Mouse (Mus musculus): Measurements from ENCODE around the gene Fam216a. TPM values are rescaled to one million over a fixed set of nuclear protein-coding genes. Genes with fewer than 3 reads are reported as not detected.
"Not testable (repeated sequence)": the region's sequence is repeated elsewhere in the genome, so short reads cannot be mapped to it uniquely, and the experiment has no call there.

Gene Fam216a
- 146 and 158 TPM in 2 replicates for polyA plus RNA-seq (2014; fragmentation: Nextera tagmentation; extraction: Ambion mirVana)

GRCm38 (mm10) chr5:122372192-122372769 is at the start of gene Fam216a:
Gene Fam216a, minus strand, starts transcription at chr5:122372364.
- Histone ChIP-seq H3K9me3 (ENCODE audit: control insufficient read depth, low read length) (no peaks in the 10 kb centered on the region), H3K36me3 (ENCODE audit: control insufficient read depth, insufficient read depth, low read length) (peaks cover 29% of the 10 kb centered on the region; the same call in 1 of the 2 replicates), H3K4me1 (ENCODE audit: control insufficient read depth, insufficient read depth, low read length) (peaks cover 15% of the 10 kb centered on the region), H3K27me3 (ENCODE audit: control insufficient read depth, insufficient read depth, low read length) (no peaks in the 10 kb centered on the region), H3K4me3 (ENCODE audit: low read depth, low read length) (peak within 1 kb of the TSS; percentile 75), H3K27ac (ENCODE audit: low read depth, low read length) (peak within 1 kb of the TSS; percentile 92), H3K4me2 (ENCODE audit: low read depth, low read length) (peak within 1 kb of the TSS; percentile 68), H3K9ac (replicated peaks; ENCODE audit: low read depth, low read length) (peak within 1 kb of the TSS; percentile 72)
- peak; percentile 94 for ATAC-seq (ENCODE audit: low read depth)
- under 1% methylated on average over 51 of the region's 53 CpGs for WGBS

DNA sequence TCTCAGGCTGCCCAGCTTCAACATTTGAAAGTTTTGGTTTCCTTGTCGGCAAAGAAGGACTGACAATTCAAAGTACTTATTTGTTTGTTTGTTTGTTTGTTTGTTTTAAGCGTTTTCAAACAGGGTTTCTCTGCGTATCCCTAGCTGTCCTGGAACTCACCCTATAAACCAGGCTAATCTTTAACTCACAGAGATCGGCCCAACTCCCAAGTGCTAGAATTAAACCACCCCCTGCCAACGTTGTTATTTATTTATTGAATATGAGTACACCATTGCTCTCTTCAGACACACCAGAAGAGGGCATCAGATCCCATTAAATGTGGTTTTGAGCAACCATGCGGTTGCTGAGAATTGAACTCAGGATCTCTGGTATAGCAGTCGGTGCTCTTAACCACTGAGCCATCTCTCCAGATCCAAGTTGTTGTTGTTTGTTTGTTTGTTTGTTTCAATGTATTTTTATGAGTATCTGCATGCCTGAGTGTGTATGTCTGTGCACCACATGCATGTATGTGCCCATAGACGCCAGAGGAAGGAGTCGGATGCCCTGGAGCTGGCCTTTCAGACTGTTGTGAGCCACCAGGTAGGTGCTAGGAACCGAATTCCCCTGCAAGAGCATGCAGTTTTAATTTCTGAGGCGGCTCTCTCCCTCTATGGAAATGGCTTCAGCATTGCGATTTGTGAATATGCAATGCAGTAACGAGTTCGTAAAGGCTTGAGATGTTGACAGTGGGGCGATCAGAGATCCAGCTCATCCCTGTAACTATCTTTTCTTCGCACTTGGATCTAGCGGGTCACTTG is 49.3 kb upstream of the Fam216a start, which contains the start of gene Anapc7:
Gene Anapc7 (plus strand): TSS at position 423 of the 798 bp plus-strand sequence.
- Histone ChIP-seq H3K27ac (ENCODE audit: low read depth, low read length) (peak within 1 kb of the TSS; percentile 94), H3K4me2 (ENCODE audit: low read depth, low read length) (peak within 1 kb of the TSS; percentile 93), H3K36me3 (ENCODE audit: control insufficient read depth, insufficient read depth, low read length) (no peaks in the 10 kb centered on the region), H3K9ac (replicated peaks; ENCODE audit: low read depth, low read length) (peak within 1 kb of the TSS; percentile 86), H3K9me3 (ENCODE audit: control insufficient read depth, low read length) (no peaks in the 10 kb centered on the region), H3K4me3 (ENCODE audit: low read depth, low read length) (peak within 1 kb of the TSS; percentile 92), H3K4me1 (ENCODE audit: control insufficient read depth, insufficient read depth, low read length) (no peaks in the 10 kb centered on the region), H3K27me3 (ENCODE audit: control insufficient read depth, insufficient read depth, low read length) (no peaks in the 10 kb centered on the region)
- 19% methylated on average over 17 of the region's 17 CpGs for WGBS
- ATAC-seq (ENCODE audit: low read depth), result no peak

GRCm38 (mm10) chr5:122420676-122421075 is 48.5 kb upstream of the Fam216a start:
- ATAC-seq (ENCODE audit: low read depth); H3K9ac ChIP-seq (replicated peaks; ENCODE audit: low read depth, low read length); H3K36me3 ChIP-seq (ENCODE audit: control insufficient read depth, insufficient read depth, low read length); H3K27me3 ChIP-seq (ENCODE audit: control insufficient read depth, insufficient read depth, low read length); H3K4me3 ChIP-seq (ENCODE audit: low read depth, low read length); H3K9me3 ChIP-seq (ENCODE audit: control insufficient read depth, low read length); H3K27ac ChIP-seq (ENCODE audit: low read depth, low read length); H3K4me1 ChIP-seq (ENCODE audit: control insufficient read depth, insufficient read depth, low read length); H3K4me2 ChIP-seq (ENCODE audit: low read depth, low read length): not testable (repeated sequence)
- WGBS, result 72% methylated on average over 4 of the region's 4 CpGs

- no peak for ATAC-seq (ENCODE audit: low read depth)
- no peak overlapping the region for H3K4me2 ChIP-seq (ENCODE audit: low read depth, low read length)
- H3K36me3 ChIP-seq (ENCODE audit: control insufficient read depth, insufficient read depth, low read length), result no peaks in the 10 kb centered on the region
- H3K4me3 ChIP-seq (ENCODE audit: low read depth, low read length), result no peak overlapping the region
- no peaks in the 10 kb centered on the region for H3K4me1 ChIP-seq (ENCODE audit: control insufficient read depth, insufficient read depth, low read length)
- no peak overlapping the region for H3K9ac ChIP-seq (replicated peaks; ENCODE audit: low read depth, low read length)
- 88% methylated on average over 12 of the region's 12 CpGs for WGBS
- no peak overlapping the region for H3K27ac ChIP-seq (ENCODE audit: low read depth, low read length)
- no peaks in the 10 kb centered on the region for H3K27me3 ChIP-seq (ENCODE audit: control insufficient read depth, insufficient read depth, low read length)
- no peaks in the 10 kb centered on the region for H3K9me3 ChIP-seq (ENCODE audit: control insufficient read depth, low read length)
Observed at GRCm38 (mm10) chr5:122415465-122415864, 43.3 kb upstream of the Fam216a start.

- Histone ChIP-seq H3K9me3 (ENCODE audit: control insufficient read depth, low read length) (no peaks in the 10 kb centered on the region), H3K36me3 (ENCODE audit: control insufficient read depth, insufficient read depth, low read length) (no peaks in the 10 kb centered on the region), H3K27me3 (ENCODE audit: control insufficient read depth, insufficient read depth, low read length) (no peaks in the 10 kb centered on the region), H3K4me1 (ENCODE audit: control insufficient read depth, insufficient read depth, low read length) (no peaks in the 10 kb centered on the region), H3K4me2 (ENCODE audit: low read depth, low read length) (no peak overlapping the region), H3K9ac (replicated peaks; ENCODE audit: low read depth, low read length) (no peak overlapping the region), H3K27ac (ENCODE audit: low read depth, low read length) (no peak overlapping the region), H3K4me3 (ENCODE audit: low read depth, low read length) (no peak overlapping the region)
- ATAC-seq (ENCODE audit: low read depth), result no peak
- WGBS, result 96% methylated on average over 5 of the region's 5 CpGs
Observed at GRCm38 (mm10) chr5:122414351-122414750, 42.2 kb upstream of the Fam216a start.

DNA sequence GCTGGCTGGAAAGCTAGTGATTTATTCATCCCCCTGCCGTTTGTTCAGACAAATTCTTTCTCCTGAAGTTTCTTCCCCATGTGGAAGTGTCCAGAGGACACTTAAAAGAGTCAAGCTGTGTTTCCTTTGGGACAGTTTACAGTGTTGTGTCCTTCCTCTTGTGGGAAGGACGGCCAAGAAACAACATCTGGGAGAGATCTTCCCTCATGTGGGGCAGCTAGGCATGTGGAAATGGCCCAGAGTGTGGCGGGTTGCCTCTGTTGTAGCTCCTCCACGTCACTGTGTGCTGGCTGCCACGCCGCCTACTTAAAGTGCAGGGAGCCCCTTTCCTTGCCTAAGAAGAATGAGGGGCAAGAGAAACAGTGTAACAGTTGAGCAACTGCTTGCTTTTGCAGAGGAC is 40.7 kb upstream of the Fam216a start:
- ATAC-seq (ENCODE audit: low read depth), result no peak
- H3K4me1 ChIP-seq (ENCODE audit: control insufficient read depth, insufficient read depth, low read length), result no peaks in the 10 kb centered on the region
- no peak overlapping the region for H3K4me3 ChIP-seq (ENCODE audit: low read depth, low read length)
- no peaks in the 10 kb centered on the region for H3K27me3 ChIP-seq (ENCODE audit: control insufficient read depth, insufficient read depth, low read length)
- no peaks in the 10 kb centered on the region for H3K36me3 ChIP-seq (ENCODE audit: control insufficient read depth, insufficient read depth, low read length)
- H3K27ac ChIP-seq (ENCODE audit: low read depth, low read length), result no peak overlapping the region
- WGBS, result 64% methylated on average over 6 of the region's 6 CpGs
- H3K9me3 ChIP-seq (ENCODE audit: control insufficient read depth, low read length), result no peaks in the 10 kb centered on the region
- H3K4me2 ChIP-seq (ENCODE audit: low read depth, low read length), result no peak overlapping the region
- no peak overlapping the region for H3K9ac ChIP-seq (replicated peaks; ENCODE audit: low read depth, low read length)

- Histone ChIP-seq H3K9ac (replicated peaks; ENCODE audit: low read depth, low read length) (no peak overlapping the region), H3K4me2 (ENCODE audit: low read depth, low read length) (no peak overlapping the region), H3K4me3 (ENCODE audit: low read depth, low read length) (no peak overlapping the region), H3K4me1 (ENCODE audit: control insufficient read depth, insufficient read depth, low read length) (no peaks in the 10 kb centered on the region), H3K27me3 (ENCODE audit: control insufficient read depth, insufficient read depth, low read length) (no peaks in the 10 kb centered on the region), H3K27ac (ENCODE audit: low read depth, low read length) (no peak overlapping the region), H3K9me3 (ENCODE audit: control insufficient read depth, low read length) (no peaks in the 10 kb centered on the region), H3K36me3 (ENCODE audit: control insufficient read depth, insufficient read depth, low read length) (no peaks in the 10 kb centered on the region)
- no peak for ATAC-seq (ENCODE audit: low read depth)
- WGBS, result 83% methylated on average over 5 of the region's 5 CpGs
Observed at GRCm38 (mm10) chr5:122411892-122412291, 39.7 kb upstream of the Fam216a start.

GRCm38 (mm10) chr5:122409692-122410645 is 37.8 kb upstream of the Fam216a start:
- H3K4me1 ChIP-seq (ENCODE audit: control insufficient read depth, insufficient read depth, low read length), result no peaks in the 10 kb centered on the region
- H3K9ac ChIP-seq (replicated peaks; ENCODE audit: low read depth, low read length), result no peak overlapping the region
- no peak overlapping the region for H3K4me3 ChIP-seq (ENCODE audit: low read depth, low read length)
- no peak overlapping the region for H3K4me2 ChIP-seq (ENCODE audit: low read depth, low read length)
- no peaks in the 10 kb centered on the region for H3K9me3 ChIP-seq (ENCODE audit: control insufficient read depth, low read length)
- peaks cover 14% of the 10 kb centered on the region for H3K36me3 ChIP-seq (ENCODE audit: control insufficient read depth, insufficient read depth, low read length)
- 85% methylated on average over 19 of the region's 19 CpGs for WGBS
- H3K27ac ChIP-seq (ENCODE audit: low read depth, low read length), result no peak overlapping the region
- ATAC-seq (ENCODE audit: low read depth), result no peak
- H3K27me3 ChIP-seq (ENCODE audit: control insufficient read depth, insufficient read depth, low read length), result no peaks in the 10 kb centered on the region
